In the genomic region with DNA sequence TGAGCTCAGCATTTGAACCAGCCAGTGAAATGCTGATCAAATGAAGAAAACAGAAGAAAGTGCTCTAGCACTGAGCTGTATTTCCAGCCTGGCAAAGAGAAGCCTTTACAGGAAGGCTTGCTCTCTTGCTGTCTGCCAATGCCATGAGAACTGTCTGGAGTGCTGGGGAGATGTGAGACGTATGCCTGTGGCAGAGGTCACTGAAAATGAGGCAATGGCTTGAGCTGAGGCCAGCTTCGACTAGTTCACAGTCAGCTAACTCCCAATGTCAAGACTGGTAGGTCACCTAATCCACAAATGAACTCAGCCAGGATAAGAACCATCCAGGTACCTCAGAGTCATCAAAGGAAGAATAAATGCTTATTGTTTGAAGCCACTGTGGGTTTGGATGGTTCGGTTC, we compare ENCODE assay signal across 22 mouse cellular contexts. TPM values are rescaled to one million over a fixed set of nuclear protein-coding genes. Genes with fewer than 3 reads are reported as not detected.
DNase-seq lines count a peak whose midpoint lies in the region; ATAC-seq and TF ChIP-seq lines count a peak whose summit lies in the region.
"Had no signal": no experiment of that assay in that cellular context is flagged by ENCODE, and none has a peak within 500 bp of the region (broad histone marks: within the 10 kb centered on the region; RNA-seq: fewer than 3 reads in every experiment).

No protein-coding gene starts in this region.

- H3K9me3 ChIP-seq in intestine, postnatal 0 days (ENCODE audit: control insufficient read depth): no peaks in the 10 kb centered on the region
- no peaks in the 10 kb centered on the region for H3K9me3 ChIP-seq in intestine, embryonic 15.5 days
- H3K9me3 ChIP-seq in ES-Bruce4 (replicated peaks; ENCODE audit: control insufficient read depth, insufficient read depth, low read length, poor library complexity, severe bottlenecking): no peaks in the 10 kb centered on the region
- H3K9me3 ChIP-seq: embryonic facial prominence, embryonic 13.5 days; forebrain, embryonic 13.5 days; G1E; heart, embryonic 12.5 days; hindbrain, embryonic 15.5 days had no signal

- TF ChIP-seq CTCF in intestine, postnatal 0 days (IDR thresholded peaks at IDR 0.05; ENCODE audit: low read depth): no peak
- TF ChIP-seq CTCF in ES-Bruce4 (IDR thresholded peaks at IDR 0.05; ENCODE audit: low read depth, low read length): no peak

- WGBS in intestine, postnatal 0 days: 72% methylated on average over 3 of the region's 3 CpGs
- WGBS in intestine, embryonic 15.5 days: 82% methylated on average over 3 of the region's 3 CpGs

- DNase-seq in adrenal gland, postnatal 36 days: peak; percentile 31 to 37
- DNase-seq in adrenal gland, postnatal 4 days (ENCODE audit: low spot score in 2 of 2): no peak
- peak; percentile 14 for DNase-seq in NIH3T3 (ENCODE audit: low read depth)
- no peak for DNase-seq in neural tube, embryonic 10.5 days (ENCODE audit: extremely low spot score, low spot score)
- DNase-seq: cerebellum, adult 18-20 months; cerebellum, adult 9-11 months; cerebellum, postnatal 36 days; forebrain, postnatal 0 days; kidney, adult 11 months; kidney, adult 9 months had no signal

- H3K4me3 ChIP-seq in intestine, postnatal 0 days (ENCODE audit: low read depth, low read length): no peak overlapping the region
- H3K4me3 ChIP-seq in intestine, embryonic 15.5 days (replicated peaks): no peak overlapping the region
- no peak overlapping the region for H3K4me3 ChIP-seq in ES-Bruce4 (ENCODE audit: low read depth, low read length)
- H3K4me3 ChIP-seq: embryonic facial prominence, embryonic 13.5 days; forebrain, embryonic 13.5 days; heart, embryonic 12.5 days; hindbrain, embryonic 15.5 days had no signal

- no peak overlapping the region for H3K9ac ChIP-seq in intestine, postnatal 0 days (ENCODE audit: low read depth, low read length)
- H3K9ac ChIP-seq in intestine, embryonic 15.5 days: no peak overlapping the region
- no peak overlapping the region for H3K9ac ChIP-seq in ES-Bruce4 (ENCODE audit: low read depth, poor library complexity, severe bottlenecking)
- H3K9ac ChIP-seq: embryonic facial prominence, embryonic 13.5 days; forebrain, embryonic 13.5 days; forebrain, postnatal 0 days; heart, embryonic 12.5 days; hindbrain, embryonic 15.5 days had no signal

- no peak for TF ChIP-seq EP300 in ES-Bruce4 (IDR thresholded peaks at IDR 0.05; ENCODE audit: insufficient read depth, low read depth, low read length)

- TF ChIP-seq POLR2A in ES-Bruce4 (IDR thresholded peaks at IDR 0.05; ENCODE audit: insufficient read depth, low read length): no peak

- ATAC-seq in intestine, postnatal 0 days: 0 out of 2 replicates have a peak, but pooled peaks have one; percentile 39
- no peak for ATAC-seq in intestine, embryonic 15.5 days
- ATAC-seq: forebrain, embryonic 13.5 days; forebrain, postnatal 0 days had no signal

- H3K27me3 ChIP-seq in intestine, postnatal 0 days (replicated peaks; ENCODE audit: control insufficient read depth, insufficient read depth, low read length): no peaks in the 10 kb centered on the region
- H3K27me3 ChIP-seq in intestine, embryonic 15.5 days (replicated peaks): no peaks in the 10 kb centered on the region
- H3K27me3 ChIP-seq in ES-Bruce4 (ENCODE audit: control insufficient read depth, insufficient read depth, low read length, poor library complexity, severe bottlenecking): no peaks in the 10 kb centered on the region
- H3K27me3 ChIP-seq: embryonic facial prominence, embryonic 13.5 days; forebrain, embryonic 13.5 days; heart, embryonic 12.5 days; hindbrain, embryonic 15.5 days had no signal

- H3K4me1 ChIP-seq in intestine, postnatal 0 days (replicated peaks; ENCODE audit: control insufficient read depth, insufficient read depth, low read length): no peaks in the 10 kb centered on the region
- H3K4me1 ChIP-seq in intestine, embryonic 15.5 days (replicated peaks): no peaks in the 10 kb centered on the region
- H3K4me1 ChIP-seq in ES-Bruce4 (ENCODE audit: control insufficient read depth, insufficient read depth, low read length): no peaks in the 10 kb centered on the region

- H3K27ac ChIP-seq in intestine, postnatal 0 days (ENCODE audit: low read depth, low read length): no peak overlapping the region
- H3K27ac ChIP-seq in intestine, embryonic 15.5 days: no peak overlapping the region
- 0 out of 2 replicates have a peak overlapping the region, but pooled peaks have one; percentile 32 for H3K27ac ChIP-seq in ES-Bruce4 (ENCODE audit: insufficient read depth, low read length)
- H3K27ac ChIP-seq: embryonic facial prominence, embryonic 13.5 days; forebrain, embryonic 13.5 days; hindbrain, embryonic 15.5 days had no signal

- no peaks in the 10 kb centered on the region for H3K36me3 ChIP-seq in intestine, postnatal 0 days (ENCODE audit: control insufficient read depth, insufficient read depth)
- H3K36me3 ChIP-seq in intestine, embryonic 15.5 days: no peaks in the 10 kb centered on the region
- H3K36me3 ChIP-seq in ES-Bruce4 (ENCODE audit: control insufficient read depth, insufficient read depth, low read length, poor library complexity, severe bottlenecking): no peaks in the 10 kb centered on the region
- H3K36me3 ChIP-seq: embryonic facial prominence, embryonic 13.5 days; heart, embryonic 12.5 days; hindbrain, embryonic 15.5 days had no signal

- H3K4me2 ChIP-seq in intestine, postnatal 0 days (replicated peaks; ENCODE audit: low read depth): no peak overlapping the region
- H3K4me2 ChIP-seq in intestine, embryonic 15.5 days (replicated peaks): no peak overlapping the region
- H3K4me2 ChIP-seq: embryonic facial prominence, embryonic 13.5 days; forebrain, embryonic 13.5 days; heart, embryonic 12.5 days; hindbrain, embryonic 15.5 days had no signal

RNA-seq across cellular contexts. Expression of gene Lrrc51, which starts 5.6 kb away (rescaled TPM):
- total RNA-seq in adrenal gland, postnatal 36 days (2021): 10 to 100 TPM; 13.8 to 14.9 TPM
- 1 to 10 TPM; 6.1 to 8.3 TPM for total RNA-seq in adrenal gland, postnatal 4 days (2021)
- 3.1 and 3.6 TPM in 2 replicates for polyA plus RNA-seq in intestine, postnatal 0 days (2015; fragmentation: Nextera tagmentation; extraction: Ambion mirVana)
- 6.7 and 9.2 TPM in 2 replicates for polyA plus RNA-seq in intestine, embryonic 15.5 days (2015; fragmentation: Nextera tagmentation; extraction: Ambion mirVana)
- 6.7 and 7.5 TPM in 2 replicates for polyA plus RNA-seq in ES-Bruce4 (2011; ENCODE audit: insufficient read depth, insufficient read length, low read depth, missing spikeins)

RNA-seq across cellular contexts. Expression of gene Numa1, which starts 5.8 kb away (rescaled TPM):
- 100 to 1,000 TPM; 153 to 161 TPM for total RNA-seq in adrenal gland, postnatal 36 days (2021)
- 100 to 1,000 TPM; 179 to 203 TPM for total RNA-seq in adrenal gland, postnatal 4 days (2021)
- 17.0 and 19.2 TPM in 2 replicates for polyA plus RNA-seq in intestine, postnatal 0 days (2015; fragmentation: Nextera tagmentation; extraction: Ambion mirVana)
- 54.6 and 55.5 TPM in 2 replicates for polyA plus RNA-seq in intestine, embryonic 15.5 days (2015; fragmentation: Nextera tagmentation; extraction: Ambion mirVana)
- polyA plus RNA-seq in ES-Bruce4 (2011; ENCODE audit: insufficient read depth, insufficient read length, low read depth, missing spikeins): 160 and 170 TPM in 2 replicates

RNA-seq across cellular contexts. Expression of gene Tomt, which starts 21.9 kb away (rescaled TPM):
- total RNA-seq in adrenal gland, postnatal 36 days (2021): not detected
- not detected for total RNA-seq in adrenal gland, postnatal 4 days (2021)
- 0.20 and 0.25 TPM in 2 replicates for polyA plus RNA-seq in intestine, postnatal 0 days (2015; fragmentation: Nextera tagmentation; extraction: Ambion mirVana)
- polyA plus RNA-seq in intestine, embryonic 15.5 days (2015; fragmentation: Nextera tagmentation; extraction: Ambion mirVana): 0.29 and 0.38 TPM in 2 replicates
- not detected in 2 replicates for polyA plus RNA-seq in ES-Bruce4 (2011; ENCODE audit: insufficient read depth, insufficient read length, low read depth, missing spikeins)
- total RNA-seq: forebrain, postnatal 0 days; gastrocnemius, adult 8-10 months; heart, adult 8-10 months; heart, postnatal 25 days had no signal
- polyA plus RNA-seq: heart, embryonic 16.5 days had no signal

RNA-seq across cellular contexts. Expression of gene Lamtor1, which starts 22.4 kb away (rescaled TPM):
- total RNA-seq in adrenal gland, postnatal 36 days (2021): 100 to 1,000 TPM in 1 of 2 experiments, 10 to 100 TPM in 1; 99.1 to 110 TPM
- 100 to 1,000 TPM; 101 to 116 TPM for total RNA-seq in adrenal gland, postnatal 4 days (2021)
- 179 TPM in 2 replicates for polyA plus RNA-seq in intestine, postnatal 0 days (2015; fragmentation: Nextera tagmentation; extraction: Ambion mirVana)
- polyA plus RNA-seq in intestine, embryonic 15.5 days (2015; fragmentation: Nextera tagmentation; extraction: Ambion mirVana): 184 and 199 TPM in 2 replicates
- polyA plus RNA-seq in ES-Bruce4 (2011; ENCODE audit: insufficient read depth, insufficient read length, low read depth, missing spikeins): 80.9 and 85.9 TPM in 2 replicates

RNA-seq across cellular contexts. Expression of gene Folr1, which starts 57.5 kb away (rescaled TPM):
- total RNA-seq in adrenal gland, postnatal 36 days (2021): 1 to 10 TPM in 1 of 2 experiments, not detected in 1; 4.9 TPM
- total RNA-seq in adrenal gland, postnatal 4 days (2021): 10 to 100 TPM in 1 of 2 experiments, 1 to 10 TPM in 1; 1.9 to 29.1 TPM
- polyA plus RNA-seq in intestine, postnatal 0 days (2015; fragmentation: Nextera tagmentation; extraction: Ambion mirVana): 521 and 623 TPM in 2 replicates
- 121 and 149 TPM in 2 replicates for polyA plus RNA-seq in intestine, embryonic 15.5 days (2015; fragmentation: Nextera tagmentation; extraction: Ambion mirVana)
- polyA plus RNA-seq in ES-Bruce4 (2011; ENCODE audit: insufficient read depth, insufficient read length, low read depth, missing spikeins): 54.6 and 59.8 TPM in 2 replicates
- polyA plus RNA-seq: G1E had no signal

Comparison
In these comparisons a context has a peak if more than half of its experiments do, and no peak if none do; other contexts are left out.
1. DNase-seq: peak in adrenal gland, postnatal 36 days (2 of 2) and NIH3T3 (single experiment); none in adrenal gland, postnatal 4 days (0 of 2) and neural tube, embryonic 10.5 days (single experiment).